Mouse (Mus musculus): Measurements from ENCODE around the gene Galnt17.

Gene Galnt17

GRCm38 (mm10) chr5:131019346-131019965 lies 288.8 kb downstream of the Galnt17 start:
- no peak for DNase-seq (ENCODE audit: low read depth)

- no peak for DNase-seq (ENCODE audit: low read depth)
Measured at GRCm38 (mm10) chr5:131016066-131016465, 292.2 kb downstream of the Galnt17 start.

- DNase-seq (ENCODE audit: low read depth) = no peak
Measured at GRCm38 (mm10) chr5:131015341-131015740, 293.0 kb downstream of the Galnt17 start.

GRCm38 (mm10) chr5:131013816-131014215 lies 294.5 kb downstream of the Galnt17 start:
- no peak for DNase-seq (ENCODE audit: low read depth)

GRCm38 (mm10) chr5:131013101-131013500 lies 295.2 kb downstream of the Galnt17 start:
- DNase-seq (ENCODE audit: low read depth) = no peak

- DNase-seq (ENCODE audit: low read depth) = no peak
Measured at GRCm38 (mm10) chr5:131009510-131009909, 298.8 kb downstream of the Galnt17 start.

GRCm38 (mm10) chr5:131008507-131008906 lies 299.8 kb downstream of the Galnt17 start:
- DNase-seq (ENCODE audit: low read depth) = no peak

GRCm38 (mm10) chr5:131007871-131008505 lies 300.3 kb downstream of the Galnt17 start:
- DNase-seq (ENCODE audit: low read depth) = no peak

- no peak for DNase-seq (ENCODE audit: low read depth)
Measured at GRCm38 (mm10) chr5:131007198-131007597, 301.1 kb downstream of the Galnt17 start.

- no peak for DNase-seq (ENCODE audit: low read depth)
Measured at GRCm38 (mm10) chr5:131006524-131006923, 301.8 kb downstream of the Galnt17 start.

GRCm38 (mm10) chr5:131000572-131000971 lies 307.7 kb downstream of the Galnt17 start:
- no peak for DNase-seq (ENCODE audit: low read depth)

GRCm38 (mm10) chr5:130979321-130979720 lies 329.0 kb downstream of the Galnt17 start:
- DNase-seq (ENCODE audit: low read depth) = no peak

- no peak for DNase-seq (ENCODE audit: low read depth)
Measured at GRCm38 (mm10) chr5:130978871-130979270, 329.4 kb downstream of the Galnt17 start.

GRCm38 (mm10) chr5:130977999-130978398 lies 330.3 kb downstream of the Galnt17 start:
- no peak for DNase-seq (ENCODE audit: low read depth)

- DNase-seq (ENCODE audit: low read depth) = no peak
Measured at GRCm38 (mm10) chr5:130952361-130952760, 355.9 kb downstream of the Galnt17 start.

- DNase-seq (ENCODE audit: low read depth) = no peak
Measured at GRCm38 (mm10) chr5:130950894-130951400, 357.4 kb downstream of the Galnt17 start.

GRCm38 (mm10) chr5:130950421-130950820 lies 357.9 kb downstream of the Galnt17 start:
- DNase-seq (ENCODE audit: low read depth) = no peak

- no peak for DNase-seq (ENCODE audit: low read depth)
Measured at GRCm38 (mm10) chr5:130949710-130950109, 358.6 kb downstream of the Galnt17 start.

GRCm38 (mm10) chr5:130938911-130939608 lies 369.2 kb downstream of the Galnt17 start:
- DNase-seq (ENCODE audit: low read depth) = no peak

- DNase-seq (ENCODE audit: low read depth) = no peak
Measured at GRCm38 (mm10) chr5:130938274-130938741, 370.0 kb downstream of the Galnt17 start.

GRCm38 (mm10) chr5:130930999-130931398 lies 377.3 kb downstream of the Galnt17 start:
- no peak for DNase-seq (ENCODE audit: low read depth)

- DNase-seq (ENCODE audit: low read depth) = peak; percentile 21
Measured at GRCm38 (mm10) chr5:130927794-130928149, 380.5 kb downstream of the Galnt17 start.
